Mouse (Mus musculus) testis, adult 2 months (tissue): ENCODE data around the gene Chst11. TPM values are rescaled to one million over a fixed set of nuclear protein-coding genes. Genes with fewer than 3 reads are reported as not detected.

Experiments used
- H3K27ac ChIP-seq: fragments of 200-500 bp; 2 replicates; pipeline ENCODE4 v1.5.1; 2012; ENCODE audit warnings: low read depth, low read length; ENCODE audit not compliant: control insufficient read depth, insufficient read depth
- H3K27me3 ChIP-seq: fragments of 200-500 bp; 2 replicates; pipeline ENCODE4 v1.6.1; 2012; ENCODE audit warnings: mild to moderate bottlenecking, low read length, moderate library complexity; ENCODE audit not compliant: control insufficient read depth, insufficient read depth
- H3K36me3 ChIP-seq: fragments of 200-500 bp; 2 replicates; pipeline ENCODE4 v1.6.1; 2012; ENCODE audit warnings: mild to moderate bottlenecking, low read length; ENCODE audit not compliant: control insufficient read depth, insufficient read depth
- H3K4me1 ChIP-seq: fragments of 200-500 bp; 2 replicates; pipeline ENCODE4 v1.6.1; 2012; ENCODE audit warnings: low read length; ENCODE audit not compliant: control insufficient read depth, insufficient read depth
- H3K4me3 ChIP-seq: fragments of 200-500 bp; 2 replicates; pipeline ENCODE4 v1.5.1; 2012; ENCODE audit warnings: low read depth, mild to moderate bottlenecking, low read length, moderate library complexity, mixed read lengths; ENCODE audit not compliant: control insufficient read depth
- CTCF ChIP-seq: fragments of 200-500 bp; IDR thresholded peaks from 2 replicates; pipeline ENCODE4 v1.5.1; 2012; ENCODE audit warnings: low read depth, mild to moderate bottlenecking, inconsistent platforms, low read length, moderate library complexity; ENCODE audit not compliant: control insufficient read depth, insufficient read depth, insufficient replicate concordance
- POLR2A ChIP-seq: fragments of 200-500 bp; IDR thresholded peaks from 2 replicates; pipeline ENCODE4 v1.6.1; 2012; ENCODE audit warnings: low read depth, mild to moderate bottlenecking, inconsistent platforms, low read length, moderate library complexity; ENCODE audit not compliant: control insufficient read depth
- polyA plus RNA-seq: library from polyadenylated mRNA; depleted of rRNA; stranded (reverse); fragments of >200 nt; gene quantifications from 2 replicates; pipeline ENCODE4 v1.2.3, GENCODE M21; 2012

Chst11 gene
- polyA plus RNA-seq, 1 experiment = 0.67 TPM

GRCm38 (mm10) chr10:82989418-82990025 is 4.2 kb downstream of the Chst11 start:
- no peaks in the 10 kb centered on the region for H3K27me3 ChIP-seq

DNA sequence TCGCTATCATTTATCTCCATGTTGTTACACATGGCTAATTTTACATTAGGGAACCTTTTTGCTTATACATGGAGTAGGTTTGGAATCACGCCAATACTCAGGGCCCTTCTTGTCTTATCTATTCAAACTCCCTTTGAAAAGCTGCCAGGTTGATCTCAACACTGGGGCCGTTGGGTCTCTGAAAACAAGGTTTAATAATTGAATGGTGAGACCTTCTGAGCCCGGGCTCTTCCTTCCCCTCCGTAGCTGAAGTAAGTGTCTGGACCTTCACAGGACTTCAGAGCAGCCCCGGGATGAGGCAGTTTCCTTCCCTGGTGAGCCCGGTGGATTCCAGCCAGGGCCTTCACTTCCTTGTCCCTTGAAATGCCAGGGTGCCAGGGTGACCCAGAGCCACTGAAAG is 5.6 kb downstream of the Chst11 start:
- TF ChIP-seq CTCF (no peak), POLR2A (no peak)
- Histone ChIP-seq H3K27me3 (no peaks in the 10 kb centered on the region), H3K4me1 (peaks cover 4% of the 10 kb centered on the region), H3K27ac (no peak overlapping the region), H3K4me3 (no peak overlapping the region), H3K36me3 (no peaks in the 10 kb centered on the region)

More at GRCm38 (mm10) chr10:82989418-82990025, 4.2 kb downstream of the Chst11 start:
- H3K27ac ChIP-seq = no peak overlapping the region
- H3K4me3 ChIP-seq = no peak overlapping the region
- TF ChIP-seq CTCF = no peak
- TF ChIP-seq POLR2A = no peak
- peaks cover 14% of the 10 kb centered on the region for H3K4me1 ChIP-seq
- no peaks in the 10 kb centered on the region for H3K36me3 ChIP-seq

DNA sequence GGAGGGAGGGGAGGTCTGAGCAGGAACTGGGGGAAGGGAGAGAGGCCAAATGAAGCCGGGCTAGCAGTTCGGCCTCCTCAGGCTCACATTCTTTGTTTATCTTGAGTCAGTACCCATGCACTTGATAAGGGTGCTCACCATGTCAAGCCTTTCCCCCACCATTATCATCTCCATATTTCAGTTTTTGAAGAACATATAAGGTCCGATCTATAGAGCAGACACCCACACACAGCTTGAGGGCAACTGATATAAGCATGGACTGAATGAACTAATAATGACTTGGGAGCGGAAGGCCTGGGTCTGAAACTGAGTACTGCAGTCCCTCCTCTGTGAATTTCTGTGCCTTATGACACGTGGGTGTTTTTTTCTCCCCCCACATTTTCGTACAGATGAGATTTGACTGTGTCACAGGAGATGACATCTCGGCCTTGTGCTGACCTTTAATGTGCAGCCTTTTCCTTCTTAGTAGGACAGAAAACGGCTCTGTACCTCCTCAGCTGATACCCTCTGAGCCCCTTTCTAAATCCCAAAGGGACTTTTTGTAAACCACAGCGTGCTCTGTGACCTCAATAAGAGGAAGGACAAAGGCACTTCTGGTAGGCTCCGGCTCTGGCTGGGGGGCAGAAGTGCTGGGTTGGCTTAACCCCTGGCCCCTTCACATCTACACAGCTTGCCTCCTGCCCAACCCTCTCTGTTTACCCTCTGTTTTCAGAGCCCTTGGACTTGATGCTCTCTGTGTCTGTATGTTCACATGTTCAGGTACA is 6.6 kb downstream of the Chst11 start:
- no peaks in the 10 kb centered on the region for H3K36me3 ChIP-seq
- H3K27me3 ChIP-seq = no peaks in the 10 kb centered on the region
- H3K4me1 ChIP-seq = no peaks in the 10 kb centered on the region
- TF ChIP-seq POLR2A = no peak
- TF ChIP-seq CTCF = no peak
- no peak overlapping the region for H3K27ac ChIP-seq
- H3K4me3 ChIP-seq = no peak overlapping the region

- Histone ChIP-seq H3K27me3 (no peaks in the 10 kb centered on the region), H3K4me1 (no peaks in the 10 kb centered on the region), H3K4me3 (no peak overlapping the region), H3K36me3 (no peaks in the 10 kb centered on the region), H3K27ac (no peak overlapping the region)
- no peak for TF ChIP-seq POLR2A
- no peak for TF ChIP-seq CTCF
Measured at GRCm38 (mm10) chr10:82994284-82994683, 9.0 kb downstream of the Chst11 start.

GRCm38 (mm10) chr10:82997460-82997859 is 12.2 kb downstream of the Chst11 start:
- no peaks in the 10 kb centered on the region for H3K36me3 ChIP-seq
- no peak for TF ChIP-seq POLR2A
- TF ChIP-seq CTCF = no peak
- H3K4me1 ChIP-seq = no peaks in the 10 kb centered on the region
- no peaks in the 10 kb centered on the region for H3K27me3 ChIP-seq
- H3K4me3 ChIP-seq = no peak overlapping the region
- H3K27ac ChIP-seq = no peak overlapping the region

GRCm38 (mm10) chr10:83000169-83000568 is 14.9 kb downstream of the Chst11 start:
- TF ChIP-seq CTCF (no peak), POLR2A (no peak)

DNA sequence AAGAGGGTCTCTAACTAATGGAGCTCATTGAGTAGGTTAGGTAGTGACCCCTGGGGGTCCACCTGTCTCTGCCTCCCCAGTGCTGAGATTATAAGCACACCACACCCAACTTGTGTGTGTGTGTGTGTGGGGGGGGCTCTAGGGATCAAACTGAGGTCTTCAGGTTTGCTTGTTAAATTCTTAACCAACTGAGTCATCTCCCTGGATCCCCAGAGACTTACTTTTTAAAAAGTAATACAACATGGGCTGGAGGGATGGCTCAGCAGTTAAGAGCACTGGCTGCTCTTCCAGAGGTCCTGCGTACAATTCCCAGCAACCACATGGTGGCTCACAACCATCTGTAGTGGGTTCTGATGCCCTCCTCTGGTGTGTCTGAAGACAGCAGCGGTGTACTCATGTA is 15.4 kb downstream of the Chst11 start:
- peaks cover 3% of the 10 kb centered on the region for H3K4me1 ChIP-seq
- no peak overlapping the region for H3K4me3 ChIP-seq
- no peaks in the 10 kb centered on the region for H3K36me3 ChIP-seq
- H3K27ac ChIP-seq = no peak overlapping the region
- H3K27me3 ChIP-seq = no peaks in the 10 kb centered on the region
- TF ChIP-seq CTCF (no peak), POLR2A (no peak)

More at GRCm38 (mm10) chr10:83000169-83000568, 14.9 kb downstream of the Chst11 start:
- Histone ChIP-seq H3K4me3 (no peak overlapping the region), H3K27me3 (no peaks in the 10 kb centered on the region), H3K27ac (no peak overlapping the region), H3K36me3 (no peaks in the 10 kb centered on the region), H3K4me1 (peaks cover 3% of the 10 kb centered on the region)

DNA sequence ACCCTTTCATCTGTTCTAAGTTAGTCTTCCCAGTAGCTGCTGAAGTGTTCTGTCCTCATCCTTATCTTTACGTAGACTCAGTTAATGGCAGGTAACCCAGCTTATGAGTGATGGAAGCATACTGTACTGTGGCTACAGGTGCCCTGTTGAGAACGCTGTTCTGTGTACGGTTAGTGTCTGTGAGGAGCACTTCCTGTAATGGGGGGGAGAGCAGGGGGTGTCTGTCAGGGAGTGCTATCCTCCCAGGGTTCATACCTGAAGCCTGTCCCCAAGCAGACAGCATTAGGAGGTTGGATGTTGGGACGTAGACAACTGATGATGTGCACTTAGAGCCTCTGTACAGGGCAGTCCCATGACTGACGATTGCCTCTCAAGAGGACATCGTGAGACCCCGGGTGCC is 18.6 kb downstream of the Chst11 start:
- Histone ChIP-seq H3K27me3 (no peaks in the 10 kb centered on the region), H3K4me1 (peaks cover 3% of the 10 kb centered on the region), H3K27ac (no peak overlapping the region), H3K4me3 (no peak overlapping the region), H3K36me3 (no peaks in the 10 kb centered on the region)
- TF ChIP-seq POLR2A (no peak), CTCF (no peak)
